ENCODE assay signal across 20 mouse cellular contexts in the genomic region with DNA sequence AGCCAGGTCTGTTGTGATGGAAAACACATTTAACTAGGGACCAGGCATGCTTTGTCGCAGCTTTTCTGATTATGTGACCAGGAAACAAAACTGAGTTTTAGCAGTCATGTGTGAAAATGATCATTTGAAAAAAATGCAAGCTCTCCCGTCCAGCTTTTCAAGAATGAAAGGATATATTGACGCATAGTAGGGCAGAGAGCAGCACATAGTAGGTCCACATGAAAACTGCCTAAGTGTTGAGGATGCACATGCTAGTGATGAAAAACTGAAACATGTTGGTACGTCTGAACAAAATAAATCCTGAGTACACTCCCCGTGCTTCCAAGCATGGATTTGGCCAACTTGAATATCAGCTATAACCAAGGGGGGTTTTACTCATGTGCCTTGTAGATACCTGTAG.
DNase-seq lines count a peak whose midpoint lies in the region; ATAC-seq and TF ChIP-seq lines count a peak whose summit lies in the region.
"Had no signal": no experiment of that assay in that cellular context is flagged by ENCODE, and none has a peak within 500 bp of the region (broad histone marks: within the 10 kb centered on the region; RNA-seq: fewer than 3 reads in every experiment).

No protein-coding gene starts in this region.

- H3K4me1 ChIP-seq in embryonic facial prominence, embryonic 13.5 days = peaks cover 43% of the 10 kb centered on the region
- H3K4me1 ChIP-seq in embryonic facial prominence, embryonic 10.5 days = peaks cover 10% of the 10 kb centered on the region
- H3K4me1 ChIP-seq in hindbrain, postnatal 0 days (ENCODE audit: insufficient read depth, low read length) = no peaks in the 10 kb centered on the region; the same call in 1 of the 2 replicates

- WGBS in embryonic facial prominence, embryonic 13.5 days = 90% methylated on average over 5 of the region's 5 CpGs
- WGBS in embryonic facial prominence, embryonic 10.5 days = 92% methylated on average over 5 of the region's 5 CpGs
- WGBS in hindbrain, postnatal 0 days = 94% methylated on average over 5 of the region's 5 CpGs

- TF ChIP-seq CTCF in hindbrain, postnatal 0 days (IDR thresholded peaks at IDR 0.05; ENCODE audit: low read depth) = no peak

- no peak overlapping the region for H3K4me2 ChIP-seq in embryonic facial prominence, embryonic 13.5 days
- no peak overlapping the region for H3K4me2 ChIP-seq in hindbrain, postnatal 0 days (ENCODE audit: low read depth, low read length)
- H3K4me2 ChIP-seq: forebrain, embryonic 12.5 days had no signal

- peak overlapping the region; percentile 76; the same call in 1 of the 2 replicates for H3K27ac ChIP-seq in embryonic facial prominence, embryonic 13.5 days
- H3K27ac ChIP-seq in embryonic facial prominence, embryonic 10.5 days (replicated peaks) = no peak overlapping the region
- H3K27ac ChIP-seq in hindbrain, postnatal 0 days = no peak overlapping the region
- H3K27ac ChIP-seq: forebrain, embryonic 12.5 days had no signal

- H3K4me3 ChIP-seq in embryonic facial prominence, embryonic 13.5 days = no peak overlapping the region
- no peak overlapping the region for H3K4me3 ChIP-seq in embryonic facial prominence, embryonic 10.5 days
- no peak overlapping the region for H3K4me3 ChIP-seq in hindbrain, postnatal 0 days (ENCODE audit: low read length)
- H3K4me3 ChIP-seq: forebrain, embryonic 12.5 days had no signal

- ATAC-seq in embryonic facial prominence, embryonic 13.5 days (ENCODE audit: insufficient number of reproducible peaks, insufficient read depth, low FRiP score, low TSS enrichment, low read depth) = no peak
- ATAC-seq in hindbrain, postnatal 0 days = no peak
- ATAC-seq: activated CD4-positive, CD25-positive, alpha-beta regulatory T cell, adult 4 months; CD4-positive, CD25-positive, alpha-beta regulatory T cell, adult 4 months; forebrain, embryonic 14.5 days; forebrain, postnatal 0 days; Patski had no signal

- H3K27me3 ChIP-seq in embryonic facial prominence, embryonic 13.5 days = no peaks in the 10 kb centered on the region
- H3K27me3 ChIP-seq in embryonic facial prominence, embryonic 10.5 days (replicated peaks; ENCODE audit: low read depth, poor library complexity, severe bottlenecking) = no peaks in the 10 kb centered on the region
- H3K27me3 ChIP-seq in hindbrain, postnatal 0 days (ENCODE audit: insufficient read depth, low read length) = no peaks in the 10 kb centered on the region
- H3K27me3 ChIP-seq: forebrain, embryonic 12.5 days; Patski had no signal

- H3K9ac ChIP-seq in embryonic facial prominence, embryonic 13.5 days = no peak overlapping the region
- no peak overlapping the region for H3K9ac ChIP-seq in hindbrain, postnatal 0 days (replicated peaks; ENCODE audit: low read length)
- H3K9ac ChIP-seq: forebrain, embryonic 12.5 days; forebrain, postnatal 0 days had no signal

- H3K9me3 ChIP-seq in embryonic facial prominence, embryonic 13.5 days = no peaks in the 10 kb centered on the region
- H3K9me3 ChIP-seq in embryonic facial prominence, embryonic 10.5 days = no peaks in the 10 kb centered on the region
- no peaks in the 10 kb centered on the region for H3K9me3 ChIP-seq in hindbrain, postnatal 0 days (ENCODE audit: low read length)
- H3K9me3 ChIP-seq: forebrain, embryonic 12.5 days had no signal

- peaks cover 25% of the 10 kb centered on the region for H3K36me3 ChIP-seq in embryonic facial prominence, embryonic 13.5 days
- H3K36me3 ChIP-seq in embryonic facial prominence, embryonic 10.5 days (replicated peaks) = peaks cover 30% of the 10 kb centered on the region
- H3K36me3 ChIP-seq in hindbrain, postnatal 0 days (ENCODE audit: insufficient read depth, low read length) = no peaks in the 10 kb centered on the region

- DNase-seq in embryonic facial prominence, embryonic 10.5 days (ENCODE audit: low spot score) = no peak
- DNase-seq in heart, adult 11 months = peak; percentile 77
- DNase-seq in heart, postnatal 4 days = no peak
- no peak for DNase-seq in hindbrain, postnatal 0 days (ENCODE audit: low spot score)
- DNase-seq: adrenal gland, adult 8-10 months; adrenal gland, postnatal 14 days; adrenal gland, postnatal 36 days; B cell, adult 2 months; cerebellum, adult 11-12 months; cerebellum, adult 2 months; cerebellum, adult 9-10 months; cerebellum, postnatal 10 days; cerebellum, postnatal 25 days; forebrain, postnatal 0 days had no signal
